Mouse (Mus musculus): Measurements from ENCODE around the gene Phlda3. TPM values are rescaled to one million over a fixed set of nuclear protein-coding genes. Genes with fewer than 3 reads are reported as not detected.

Gene Phlda3
- total and polyA plus RNA-seq, 2 experiments from 2014 or later = 65.5 to 130 TPM

DNA sequence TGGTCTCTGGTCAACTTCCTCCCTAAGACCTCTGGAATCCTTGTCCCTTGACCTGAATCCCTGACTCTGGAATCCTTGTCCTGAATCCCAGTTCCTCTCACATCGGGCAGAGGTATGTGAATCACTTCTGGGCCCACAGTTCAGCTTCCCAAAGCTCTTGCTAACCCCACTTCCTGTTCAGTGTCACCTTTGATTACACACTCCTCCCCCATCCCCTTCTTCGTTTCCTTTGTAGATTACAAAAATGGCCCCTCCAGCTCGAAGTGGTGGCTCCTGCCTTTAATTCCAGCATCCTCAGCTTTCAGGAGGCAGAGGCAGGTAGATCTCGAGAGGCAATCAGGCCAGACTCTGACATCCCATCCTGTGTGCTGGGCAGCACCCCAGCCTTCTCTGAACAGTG is 51.7 kb downstream of the Phlda3 start:
- Histone ChIP-seq H3K4me2 (ENCODE audit: low read depth, low read length) (no peak overlapping the region), H3K27ac (ENCODE audit: low read depth) (no peak overlapping the region), H3K9ac (replicated peaks; ENCODE audit: low read depth, low read length) (no peak overlapping the region), H3K4me3 (ENCODE audit: low read depth, low read length) (no peak overlapping the region), H3K36me3 (replicated peaks; ENCODE audit: control insufficient read depth, insufficient read depth, low read length) (no peaks in the 10 kb centered on the region), H3K9me3 (replicated peaks; ENCODE audit: control insufficient read depth, low read length) (no peaks in the 10 kb centered on the region), H3K27me3 (ENCODE audit: control insufficient read depth, insufficient read depth, low read length) (peaks cover 35% of the 10 kb centered on the region), H3K4me1 (ENCODE audit: control insufficient read depth, insufficient read depth) (peaks cover 27% of the 10 kb centered on the region)
- WGBS = 51% methylated on average over 4 of the region's 4 CpGs
- TF ChIP-seq CTCF (IDR thresholded peaks at IDR 0.05; ENCODE audit: low read depth) = no peak
- no peak for TF ChIP-seq EP300 (IDR thresholded peaks at IDR 0.05; ENCODE audit: low read depth)
- DNase-seq (ENCODE audit: low spot score) (no peak), ATAC-seq (ENCODE audit: insufficient read depth, low read depth) (no peak)

GRCm38 (mm10) chr1:135818481-135819086 is 52.7 kb downstream of the Phlda3 start, which contains the start of gene Lad1:
TSS of gene Lad1 (plus strand) at chr1:135818598.
- ATAC-seq (ENCODE audit: insufficient read depth, low read depth) (peak; percentile 42), DNase-seq (ENCODE audit: low spot score) (no peak)
- Histone ChIP-seq H3K27ac (ENCODE audit: low read depth) (no peak within 1 kb of the TSS), H3K27me3 (ENCODE audit: control insufficient read depth, insufficient read depth, low read length) (peaks cover 35% of the 10 kb centered on the region), H3K4me3 (ENCODE audit: low read depth, low read length) (peak within 1 kb of the TSS; percentile 57), H3K4me2 (ENCODE audit: low read depth, low read length) (peak within 1 kb of the TSS; percentile 97), H3K36me3 (replicated peaks; ENCODE audit: control insufficient read depth, insufficient read depth, low read length) (no peaks in the 10 kb centered on the region), H3K9ac (replicated peaks; ENCODE audit: low read depth, low read length) (peak within 1 kb of the TSS; percentile 55), H3K9me3 (replicated peaks; ENCODE audit: control insufficient read depth, low read length) (no peaks in the 10 kb centered on the region), H3K4me1 (ENCODE audit: control insufficient read depth, insufficient read depth) (peaks cover 17% of the 10 kb centered on the region)
- under 1% methylated on average over 62 of the region's 63 CpGs for WGBS
- TF ChIP-seq CTCF (IDR thresholded peaks at IDR 0.05; ENCODE audit: low read depth) = no peak
- TF ChIP-seq EP300 (IDR thresholded peaks at IDR 0.05; ENCODE audit: low read depth) = no peak

Other genes with a start within 250 kb of the Phlda3 start
- 14.1 and 29.9 TPM in 2 replicates for gene Nav1, start 158.8 kb upstream of the Phlda3 start, total RNA-seq (2014; rRNA removed; ENCODE audit: low replicate concordance)
- 9.2 and 10.3 TPM in 2 replicates for gene Nav1, start 158.8 kb upstream of the Phlda3 start, polyA plus RNA-seq (2015; fragmentation: Nextera tagmentation; extraction: Ambion mirVana)
- gene Csrp1, start 46.1 kb upstream of the Phlda3 start, total RNA-seq (2014; rRNA removed; ENCODE audit: low replicate concordance) = 529 and 840 TPM in 2 replicates
- gene Csrp1, start 46.1 kb upstream of the Phlda3 start, polyA plus RNA-seq (2015; fragmentation: Nextera tagmentation; extraction: Ambion mirVana) = 128 and 145 TPM in 2 replicates
- gene Tnni1, start 13.3 kb downstream of the Phlda3 start, total RNA-seq (2014; rRNA removed; ENCODE audit: low replicate concordance) = 4,186 and 4,592 TPM in 2 replicates
- gene Tnni1, start 13.3 kb downstream of the Phlda3 start, polyA plus RNA-seq (2015; fragmentation: Nextera tagmentation; extraction: Ambion mirVana) = 4,392 and 4,399 TPM in 2 replicates
- gene Lad1, start 52.5 kb downstream of the Phlda3 start, total RNA-seq (2014; rRNA removed; ENCODE audit: low replicate concordance) = 4.4 and 32.9 TPM in 2 replicates
- gene Lad1, start 52.5 kb downstream of the Phlda3 start, polyA plus RNA-seq (2015; fragmentation: Nextera tagmentation; extraction: Ambion mirVana) = 9.1 and 11.1 TPM in 2 replicates
- gene Tnnt2, start 70.2 kb downstream of the Phlda3 start, total RNA-seq (2014; rRNA removed; ENCODE audit: low replicate concordance) = 1,865 and 1,929 TPM in 2 replicates
- gene Tnnt2, start 70.2 kb downstream of the Phlda3 start, polyA plus RNA-seq (2015; fragmentation: Nextera tagmentation; extraction: Ambion mirVana) = 13,184 and 14,025 TPM in 2 replicates
- gene Pkp1, start 153.1 kb downstream of the Phlda3 start, total RNA-seq (2014; rRNA removed; ENCODE audit: low replicate concordance) = 0.58 TPM in 1 of 2 replicates, not detected in the other
- 0.05 TPM in 2 replicates for gene Pkp1, start 153.1 kb downstream of the Phlda3 start, polyA plus RNA-seq (2015; fragmentation: Nextera tagmentation; extraction: Ambion mirVana)
- not detected in 2 replicates for gene Igfn1, start 240.2 kb downstream of the Phlda3 start, total RNA-seq (2014; rRNA removed; ENCODE audit: low replicate concordance)
- gene Igfn1, start 240.2 kb downstream of the Phlda3 start, polyA plus RNA-seq (2015; fragmentation: Nextera tagmentation; extraction: Ambion mirVana) = 0.04 and 0.05 TPM in 2 replicates
- 45.3 and 46.0 TPM in 2 replicates for gene Tmem9, start 242.0 kb downstream of the Phlda3 start, total RNA-seq (2014; rRNA removed; ENCODE audit: low replicate concordance)
- gene Tmem9, start 242.0 kb downstream of the Phlda3 start, polyA plus RNA-seq (2015; fragmentation: Nextera tagmentation; extraction: Ambion mirVana) = 51.2 and 57.3 TPM in 2 replicates